Mouse (Mus musculus): ENCODE measurements at regions not wholly inside any gene's neighbourhood (a gene's known extent, or its start where the extent isn't known, plus 50 kb on each side); places are given as distances from the start of the nearest gene placed in this dataset.

GRCm38 (mm10) chr6:147356570-147356969, 92.6 kb upstream of the Pthlh start:
- Histone ChIP-seq H3K27ac (no peak overlapping the region), H3K9ac (no peak overlapping the region), H3K9me3 (replicated peaks) (no peaks in the 10 kb centered on the region), H3K4me1 (no peaks in the 10 kb centered on the region), H3K4me2 (no peak overlapping the region), H3K4me3 (replicated peaks) (no peak overlapping the region), H3K27me3 (no peaks in the 10 kb centered on the region), H3K36me3 (no peaks in the 10 kb centered on the region)
- ATAC-seq (replicated peaks; ENCODE audit: low FRiP score), result no peak
- 87% methylated on average over 5 of the region's 5 CpGs for WGBS

- ATAC-seq (replicated peaks; ENCODE audit: low FRiP score), result no peak
- no peak overlapping the region for H3K4me2 ChIP-seq
- H3K27ac ChIP-seq, result no peak overlapping the region
- H3K4me1 ChIP-seq, result no peaks in the 10 kb centered on the region
- H3K9me3 ChIP-seq (replicated peaks), result no peaks in the 10 kb centered on the region
- H3K4me3 ChIP-seq (replicated peaks), result no peak overlapping the region
- no peak overlapping the region for H3K9ac ChIP-seq
- no peaks in the 10 kb centered on the region for H3K27me3 ChIP-seq
- no peaks in the 10 kb centered on the region for H3K36me3 ChIP-seq
- WGBS, result 67% methylated on average over 4 of the region's 4 CpGs
Observed at GRCm38 (mm10) chr6:147349566-147350237, 85.7 kb upstream of the Pthlh start.

- Histone ChIP-seq H3K4me1 (no peaks in the 10 kb centered on the region), H3K27me3 (no peaks in the 10 kb centered on the region), H3K4me2 (no peak overlapping the region), H3K9me3 (replicated peaks) (no peaks in the 10 kb centered on the region), H3K4me3 (replicated peaks) (no peak overlapping the region), H3K27ac (no peak overlapping the region), H3K36me3 (no peaks in the 10 kb centered on the region), H3K9ac (no peak overlapping the region)
- ATAC-seq (replicated peaks; ENCODE audit: low FRiP score), result no peak
- WGBS, result 49% methylated on average over 3 of the region's 3 CpGs
Observed at GRCm38 (mm10) chr6:147348621-147349020, 84.6 kb upstream of the Pthlh start.

GRCm38 (mm10) chr6:147341042-147341441, 77.1 kb upstream of the Pthlh start:
- no peaks in the 10 kb centered on the region for H3K27me3 ChIP-seq
- 87% methylated on average over 1 of the region's 1 CpGs for WGBS
- H3K4me2 ChIP-seq, result no peak overlapping the region
- no peak for ATAC-seq (replicated peaks; ENCODE audit: low FRiP score)
- no peak overlapping the region for H3K27ac ChIP-seq
- no peak overlapping the region for H3K4me3 ChIP-seq (replicated peaks)
- H3K9me3 ChIP-seq (replicated peaks), result no peaks in the 10 kb centered on the region
- H3K36me3 ChIP-seq, result no peaks in the 10 kb centered on the region
- no peaks in the 10 kb centered on the region for H3K4me1 ChIP-seq
- H3K9ac ChIP-seq, result no peak overlapping the region

- Histone ChIP-seq H3K4me1 (no peaks in the 10 kb centered on the region), H3K4me3 (replicated peaks) (no peak overlapping the region), H3K4me2 (no peak overlapping the region), H3K9me3 (replicated peaks) (no peaks in the 10 kb centered on the region), H3K27ac (no peak overlapping the region), H3K36me3 (no peaks in the 10 kb centered on the region), H3K27me3 (no peaks in the 10 kb centered on the region), H3K9ac (no peak overlapping the region)
- 84% methylated on average over 7 of the region's 7 CpGs for WGBS
- no peak for ATAC-seq (replicated peaks; ENCODE audit: low FRiP score)
Observed at GRCm38 (mm10) chr6:147332976-147333375, 69.0 kb upstream of the Pthlh start.

- H3K4me1 ChIP-seq, result no peaks in the 10 kb centered on the region
- H3K27me3 ChIP-seq, result no peaks in the 10 kb centered on the region
- H3K27ac ChIP-seq, result no peak overlapping the region
- H3K36me3 ChIP-seq, result no peaks in the 10 kb centered on the region
- ATAC-seq (replicated peaks; ENCODE audit: low FRiP score), result no peak
- no peak overlapping the region for H3K4me3 ChIP-seq (replicated peaks)
- H3K4me2 ChIP-seq, result no peak overlapping the region
- no peak overlapping the region for H3K9ac ChIP-seq
- no peaks in the 10 kb centered on the region for H3K9me3 ChIP-seq (replicated peaks)
- WGBS, result 89% methylated on average over 5 of the region's 5 CpGs
Observed at GRCm38 (mm10) chr6:147329201-147329600, 65.2 kb upstream of the Pthlh start.

- Histone ChIP-seq H3K4me3 (replicated peaks) (no peak overlapping the region), H3K27me3 (no peaks in the 10 kb centered on the region), H3K4me2 (no peak overlapping the region), H3K9ac (no peak overlapping the region), H3K9me3 (replicated peaks) (no peaks in the 10 kb centered on the region), H3K27ac (no peak overlapping the region), H3K4me1 (no peaks in the 10 kb centered on the region), H3K36me3 (no peaks in the 10 kb centered on the region)
- WGBS, result 85% methylated on average over 2 of the region's 2 CpGs
- ATAC-seq (replicated peaks; ENCODE audit: low FRiP score), result no peak
Observed at GRCm38 (mm10) chr6:147324336-147324735, 60.4 kb upstream of the Pthlh start.

GRCm38 (mm10) chr6:147318106-147318505, 54.1 kb upstream of the Pthlh start:
- Histone ChIP-seq H3K4me2 (no peak overlapping the region), H3K4me3 (replicated peaks) (no peak overlapping the region), H3K4me1 (peaks cover 11% of the 10 kb centered on the region; the same call in 1 of the 2 replicates), H3K9ac (no peak overlapping the region), H3K27ac (no peak overlapping the region), H3K9me3 (replicated peaks) (no peaks in the 10 kb centered on the region), H3K27me3 (no peaks in the 10 kb centered on the region), H3K36me3 (no peaks in the 10 kb centered on the region)
- WGBS, result 85% methylated on average over 2 of the region's 2 CpGs
- no peak for ATAC-seq (replicated peaks; ENCODE audit: low FRiP score)

GRCm38 (mm10) chr6:147316702-147317468, 52.9 kb upstream of the Pthlh start:
- peak overlapping the region; percentile 71 for H3K27ac ChIP-seq
- H3K4me3 ChIP-seq (replicated peaks), result no peak overlapping the region
- no peaks in the 10 kb centered on the region for H3K9me3 ChIP-seq (replicated peaks)
- peak; percentile 82 for ATAC-seq (replicated peaks; ENCODE audit: low FRiP score)
- no peaks in the 10 kb centered on the region for H3K36me3 ChIP-seq
- no peak overlapping the region for H3K9ac ChIP-seq
- H3K27me3 ChIP-seq, result no peaks in the 10 kb centered on the region
- peaks cover 11% of the 10 kb centered on the region; the same call in 1 of the 2 replicates for H3K4me1 ChIP-seq
- H3K4me2 ChIP-seq, result no peak overlapping the region
- WGBS, result 56% methylated on average over 11 of the region's 11 CpGs

GRCm38 (mm10) chr6:147316140-147316539, 52.2 kb upstream of the Pthlh start:
- peak overlapping the region; percentile 25; the same call in 1 of the 2 replicates for H3K27ac ChIP-seq
- H3K4me2 ChIP-seq, result no peak overlapping the region
- H3K4me1 ChIP-seq, result peaks cover 11% of the 10 kb centered on the region; the same call in 1 of the 2 replicates
- no peaks in the 10 kb centered on the region for H3K9me3 ChIP-seq (replicated peaks)
- no peaks in the 10 kb centered on the region for H3K36me3 ChIP-seq
- no peak for ATAC-seq (replicated peaks; ENCODE audit: low FRiP score)
- H3K27me3 ChIP-seq, result no peaks in the 10 kb centered on the region
- WGBS, result 45% methylated on average over 3 of the region's 3 CpGs
- H3K4me3 ChIP-seq (replicated peaks), result no peak overlapping the region
- no peak overlapping the region for H3K9ac ChIP-seq

GRCm38 (mm10) chr6:147315207-147315606, 51.2 kb upstream of the Pthlh start:
- no peak for ATAC-seq (replicated peaks; ENCODE audit: low FRiP score)
- Histone ChIP-seq H3K9me3 (replicated peaks) (no peaks in the 10 kb centered on the region), H3K4me2 (no peak overlapping the region), H3K27ac (no peak overlapping the region), H3K9ac (no peak overlapping the region), H3K4me3 (replicated peaks) (no peak overlapping the region), H3K27me3 (no peaks in the 10 kb centered on the region), H3K36me3 (no peaks in the 10 kb centered on the region), H3K4me1 (peaks cover 11% of the 10 kb centered on the region; the same call in 1 of the 2 replicates)
- WGBS, result 96% methylated on average over 5 of the region's 5 CpGs
